Mouse (Mus musculus) stomach, postnatal 0 days (tissue): ENCODE measurements around the gene Moap1.

ENCODE experiments used
- CTCF ChIP-seq: IDR thresholded peaks from 2 replicates; pipeline ENCODE4 v1.5.1; 2016; ENCODE audit warnings: antibody characterized with exemption, low read depth, mild to moderate bottlenecking, moderate library complexity
- EP300 ChIP-seq: optimal IDR thresholded peaks from 2 replicates; pipeline ENCODE3; 2016; ENCODE audit warnings: antibody characterized with exemption

DNA sequence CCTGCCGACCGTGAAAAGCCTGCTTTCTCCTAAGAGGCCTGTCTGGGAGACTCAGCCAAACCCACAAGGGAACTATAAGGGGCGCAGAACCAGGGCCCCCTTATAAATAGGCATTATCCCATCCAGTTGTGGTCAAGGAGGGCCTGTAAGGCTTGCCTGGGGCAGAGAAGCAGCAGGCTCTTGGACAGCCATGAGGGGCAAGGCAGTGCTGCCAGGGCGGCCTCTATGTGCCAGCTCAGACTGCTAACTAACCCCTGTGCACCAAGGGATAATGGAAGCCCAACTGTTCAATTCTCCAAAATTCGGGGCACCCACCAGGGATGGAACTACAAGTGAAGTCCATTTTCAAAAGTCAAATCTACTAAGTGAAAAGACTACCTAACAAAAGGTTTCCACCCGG lies 40.0 kb downstream of the Moap1 start:
- TF ChIP-seq CTCF, result no peak
- no peak for TF ChIP-seq EP300
